Mouse (Mus musculus) limb, embryonic 15.5 days (tissue): ENCODE results near the gene Duox2. TPM values are rescaled to one million over a fixed set of nuclear protein-coding genes. Genes with fewer than 3 reads are reported as not detected.

Experiments
- ATAC-seq: fragments of 200-750 bp; cut with Nextera tagmentation; 2 replicates; pipeline ENCODE4 v1.8.0; 2017; ENCODE audit warnings: low read depth, moderate TSS enrichment; ENCODE audit not compliant: insufficient number of reproducible peaks, low FRiP score, low TSS enrichment
- H3K27ac ChIP-seq: fragments of 300-500 bp; sonication (generic); 2 replicates; pipeline ENCODE4 v1.5.1; 2015; ENCODE audit warnings: moderate library complexity, mild to moderate bottlenecking, inconsistent platforms
- H3K27me3 ChIP-seq: fragments of 300-500 bp; sonication (generic); 2 replicates; pipeline ENCODE4 v1.6.1; 2015; ENCODE audit warnings: inconsistent platforms
- H3K36me3 ChIP-seq: fragments of 300-500 bp; sonication (generic); 2 replicates; pipeline ENCODE4 v1.6.1; 2015; ENCODE audit warnings: inconsistent platforms
- H3K4me1 ChIP-seq: fragments of 300-500 bp; sonication (generic); 2 replicates; pipeline ENCODE4 v1.6.1; 2015; ENCODE audit warnings: inconsistent platforms
- H3K4me2 ChIP-seq: fragments of 300-500 bp; sonication (generic); 2 replicates; pipeline ENCODE4 v1.6.1; 2015; ENCODE audit warnings: mild to moderate bottlenecking, inconsistent platforms
- H3K4me3 ChIP-seq: fragments of 300-500 bp; sonication (generic); 2 replicates; pipeline ENCODE4 v1.5.1; 2015; ENCODE audit warnings: mild to moderate bottlenecking, inconsistent platforms
- H3K9ac ChIP-seq: fragments of 300-500 bp; sonication (generic); 2 replicates; pipeline ENCODE4 v1.6.1; 2015; ENCODE audit warnings: inconsistent platforms
- H3K9me3 ChIP-seq: fragments of 300-500 bp; sonication (generic); 2 replicates; pipeline ENCODE4 v1.6.1; 2016; ENCODE audit warnings: inconsistent platforms
- WGBS: fragments of 180-500 bp; shearing (Covaris S2); methylation state at CpG from one replicate; pipeline ENCODE4 v1.1.7; 2015; 5-methylcytosine and 5-hydroxymethylcytosine counted together
- polyA plus RNA-seq: library from polyadenylated mRNA; unstranded; fragments of >200 nt; fragmentation: Nextera tagmentation; extraction: Ambion mirVana; gene quantifications from 2 replicates; pipeline ENCODE4 v1.2.1, GENCODE M21; 2015

Gene Duox2
- polyA plus RNA-seq, 1 experiment from 2014 or later: 0.13 TPM

DNA sequence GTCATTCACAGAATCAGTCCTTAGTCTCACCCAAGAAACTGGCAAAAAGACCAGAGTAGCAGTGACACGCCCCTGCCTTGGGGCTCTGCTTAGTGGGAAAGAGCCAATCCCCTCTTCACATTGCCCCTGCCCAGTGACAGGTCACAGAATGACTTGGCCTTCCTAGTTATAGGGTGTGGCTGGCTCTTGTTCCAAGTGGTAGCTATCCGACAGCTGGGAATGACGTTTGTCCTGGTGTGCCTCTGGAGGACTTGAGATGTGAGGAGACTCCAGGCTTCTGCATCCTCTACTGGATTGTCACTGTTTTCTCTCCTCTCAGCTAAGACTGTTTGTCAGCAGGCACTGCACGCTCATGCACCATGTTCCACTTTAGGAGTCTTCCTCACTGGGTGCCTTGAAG is 19.1 kb upstream of the Duox2 start:
- 65% methylated on average over 4 of the region's 4 CpGs for WGBS
- Histone ChIP-seq H3K4me2 (no peak overlapping the region), H3K36me3 (no peaks in the 10 kb centered on the region), H3K27me3 (peaks cover 30% of the 10 kb centered on the region), H3K27ac (no peak overlapping the region), H3K4me3 (no peak overlapping the region), H3K9ac (no peak overlapping the region), H3K4me1 (peaks cover 13% of the 10 kb centered on the region), H3K9me3 (no peaks in the 10 kb centered on the region)
- ATAC-seq: no peak

DNA sequence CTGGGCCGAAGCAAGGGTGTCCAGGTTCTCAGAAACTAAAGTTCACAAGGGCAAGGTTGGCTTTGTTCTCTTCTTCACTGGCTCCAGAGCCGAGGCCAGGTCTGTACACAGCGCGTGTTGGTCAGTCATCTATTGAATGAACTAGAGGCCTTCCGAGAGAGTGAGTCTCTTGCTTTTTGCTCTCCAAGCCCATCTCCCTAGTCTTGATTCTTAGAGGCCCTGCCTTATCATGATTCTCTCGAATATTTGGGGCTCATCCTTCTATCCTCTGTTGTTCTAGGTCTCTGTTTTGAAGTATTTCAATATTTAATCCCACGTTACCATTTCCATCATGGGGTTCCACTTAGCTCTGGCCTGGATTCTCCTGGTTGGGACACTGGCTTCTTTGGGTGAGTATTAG is 17.1 kb upstream of the Duox2 start, which contains the start of gene Duox1:
Gene Duox1 (plus strand): TSS at position 301 of the 400 bp plus-strand sequence.
- H3K27me3 ChIP-seq: peaks cover 42% of the 10 kb centered on the region
- 86% methylated on average over 7 of the region's 7 CpGs for WGBS

DNA sequence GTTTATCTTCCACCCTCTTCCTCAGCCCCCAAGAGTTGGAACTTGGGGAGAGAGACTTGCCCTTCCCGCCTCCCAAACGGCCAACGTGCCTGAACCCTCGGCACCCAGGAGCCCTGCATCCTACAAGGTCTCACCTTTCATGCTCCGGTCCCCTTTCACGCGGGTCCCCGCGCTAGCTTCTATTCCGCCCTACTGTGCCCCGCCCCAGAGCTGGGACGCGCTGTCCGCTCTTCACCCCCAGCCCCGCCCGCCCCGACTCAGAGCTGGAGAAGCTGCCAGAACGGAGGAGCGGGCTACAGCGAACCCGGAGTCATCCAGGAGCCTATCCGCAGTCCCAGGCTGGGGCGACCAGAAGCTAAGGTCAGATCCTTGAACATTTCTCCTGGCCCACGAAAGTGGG is 15.3 kb upstream of the Duox2 start, which contains the start of gene Duoxa1:
Gene Duoxa1 (minus strand): TSS at position 195 of the 400 bp plus-strand sequence.
- Histone ChIP-seq H3K36me3 (no peaks in the 10 kb centered on the region), H3K27ac (no peak within 1 kb of the TSS), H3K4me1 (peaks cover 13% of the 10 kb centered on the region), H3K9ac (no peak within 1 kb of the TSS), H3K9me3 (no peaks in the 10 kb centered on the region), H3K27me3 (peaks cover 58% of the 10 kb centered on the region), H3K4me2 (peak within 1 kb of the TSS; percentile 59), H3K4me3 (peak within 1 kb of the TSS; percentile 33)
- ATAC-seq: no peak
- 2% methylated on average over 24 of the region's 24 CpGs for WGBS

More for the DNA sequence above, 17.1 kb upstream of the Duox2 start, which contains the start of gene Duox1:
- Histone ChIP-seq H3K4me1 (peaks cover 13% of the 10 kb centered on the region), H3K4me3 (no peak within 1 kb of the TSS), H3K9me3 (no peaks in the 10 kb centered on the region), H3K36me3 (no peaks in the 10 kb centered on the region), H3K9ac (no peak within 1 kb of the TSS), H3K4me2 (no peak within 1 kb of the TSS), H3K27ac (no peak within 1 kb of the TSS)
- ATAC-seq: no peak

DNA sequence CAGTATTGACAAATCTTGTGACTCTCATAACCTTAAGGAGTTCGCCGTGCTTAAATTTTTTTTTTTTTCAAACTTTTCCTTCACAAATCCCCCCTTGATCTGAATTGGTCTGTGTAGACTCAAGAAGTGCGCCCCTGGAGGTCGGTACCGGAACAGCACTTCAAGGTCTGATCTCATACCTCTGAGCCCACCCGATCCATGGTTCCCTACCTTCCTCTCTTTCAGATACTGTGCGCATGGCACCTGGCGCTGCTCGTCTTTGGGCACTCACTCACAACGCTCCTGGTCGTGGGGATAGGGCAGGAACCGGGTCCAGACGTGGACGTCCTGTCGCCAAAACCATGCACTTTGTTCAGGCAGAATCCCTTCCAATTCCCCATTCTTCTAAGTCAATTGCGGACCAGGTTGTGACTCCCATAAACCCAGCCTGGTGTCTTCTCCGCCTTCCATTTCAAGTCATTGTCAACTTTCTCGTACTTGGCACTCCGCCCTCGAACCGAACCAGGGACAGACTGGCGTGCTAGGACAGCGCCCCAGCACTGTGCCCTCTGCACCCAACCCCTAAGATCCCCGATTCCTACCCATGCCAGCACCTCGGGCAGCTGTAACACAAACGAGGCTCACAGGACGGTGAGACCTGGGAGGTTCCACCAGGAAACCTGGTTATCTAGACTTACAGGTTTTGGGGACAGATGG is 14.6 kb upstream of the Duox2 start:
- peaks cover 59% of the 10 kb centered on the region for H3K27me3 ChIP-seq
- ATAC-seq: no peak
- H3K9ac ChIP-seq: no peak overlapping the region
- WGBS: 3% methylated on average over 27 of the region's 27 CpGs
- peak overlapping the region; percentile 33 for H3K4me3 ChIP-seq
- no peak overlapping the region for H3K27ac ChIP-seq
- peaks cover 13% of the 10 kb centered on the region for H3K4me1 ChIP-seq
- H3K4me2 ChIP-seq: peak overlapping the region; percentile 59
- no peaks in the 10 kb centered on the region for H3K9me3 ChIP-seq
- no peaks in the 10 kb centered on the region for H3K36me3 ChIP-seq

DNA sequence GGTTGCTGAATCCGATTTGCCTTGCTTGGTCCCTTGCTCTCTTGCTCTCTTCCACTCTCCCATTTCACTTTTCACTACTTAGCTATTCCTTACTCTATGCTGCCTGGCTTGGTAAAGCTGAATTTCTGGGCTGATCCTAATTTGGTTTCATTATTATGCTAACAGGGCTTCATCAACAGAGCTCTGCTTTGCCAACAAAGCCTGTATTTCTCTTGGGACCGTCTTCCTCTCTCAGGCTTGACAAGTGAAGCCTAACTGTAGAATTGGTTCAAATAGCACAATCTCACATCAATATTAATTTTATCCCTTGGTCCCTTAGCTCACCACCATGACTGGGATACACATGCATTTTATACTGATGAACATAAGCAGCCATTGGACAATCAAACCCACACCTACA is 13.3 kb upstream of the Duox2 start:
- no peak overlapping the region for H3K27ac ChIP-seq
- peaks cover 63% of the 10 kb centered on the region for H3K27me3 ChIP-seq
- H3K4me3 ChIP-seq: no peak overlapping the region
- H3K36me3 ChIP-seq: no peaks in the 10 kb centered on the region
- ATAC-seq: no peak
- no peak overlapping the region for H3K4me2 ChIP-seq
- H3K9me3 ChIP-seq: no peaks in the 10 kb centered on the region
- 52% methylated on average over 2 of the region's 2 CpGs for WGBS
- H3K4me1 ChIP-seq: peaks cover 15% of the 10 kb centered on the region
- no peak overlapping the region for H3K9ac ChIP-seq

DNA sequence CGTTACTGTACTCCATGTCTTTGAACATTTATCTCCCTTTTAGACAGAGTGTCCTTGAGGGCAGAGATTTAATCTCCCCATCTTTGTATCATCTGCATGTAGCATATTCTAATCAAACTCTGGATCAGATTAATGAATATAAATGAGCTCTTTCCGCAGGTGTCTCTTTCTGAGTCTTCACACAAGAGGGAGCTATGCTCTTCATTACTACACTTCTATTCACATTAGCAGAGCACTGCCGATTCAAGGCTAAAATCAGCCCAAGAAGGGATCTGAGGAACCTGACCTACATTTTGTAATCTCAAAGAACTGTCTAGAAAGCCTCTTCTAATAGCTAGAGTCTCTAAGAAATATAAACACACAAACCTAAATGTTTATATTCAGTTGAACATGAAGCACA is 11.4 kb upstream of the Duox2 start:
- no peak overlapping the region for H3K27ac ChIP-seq
- WGBS: 40% methylated on average over 3 of the region's 3 CpGs
- peaks cover 15% of the 10 kb centered on the region for H3K4me1 ChIP-seq
- no peaks in the 10 kb centered on the region for H3K9me3 ChIP-seq
- no peak overlapping the region for H3K4me3 ChIP-seq
- peaks cover 74% of the 10 kb centered on the region for H3K27me3 ChIP-seq
- ATAC-seq: no peak
- H3K9ac ChIP-seq: no peak overlapping the region
- no peak overlapping the region for H3K4me2 ChIP-seq
- no peaks in the 10 kb centered on the region for H3K36me3 ChIP-seq

DNA sequence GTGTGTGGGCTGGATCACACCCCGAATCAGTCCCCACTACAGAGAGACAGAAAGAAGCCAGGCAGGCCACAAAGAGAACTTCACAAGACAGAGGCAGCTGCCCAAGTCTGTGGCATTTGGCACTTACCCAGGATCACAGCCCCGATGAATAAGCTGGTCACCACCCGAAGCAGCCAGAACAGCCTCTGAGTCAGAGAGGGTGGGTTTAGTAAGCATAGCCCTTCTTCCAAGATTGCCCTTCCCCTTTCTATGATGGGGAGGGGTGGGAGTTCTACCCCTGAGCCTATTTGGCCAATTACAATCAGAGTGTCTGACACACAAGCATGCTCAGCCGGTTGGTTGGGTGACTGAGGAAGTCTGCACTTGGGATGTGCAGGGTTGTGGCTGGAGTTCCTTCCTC is 7.9 kb upstream of the Duox2 start:
- H3K4me1 ChIP-seq: peaks cover 12% of the 10 kb centered on the region
- peaks cover 77% of the 10 kb centered on the region for H3K27me3 ChIP-seq
- H3K36me3 ChIP-seq: no peaks in the 10 kb centered on the region
- no peak for ATAC-seq
- no peak overlapping the region for H3K27ac ChIP-seq
- no peak overlapping the region for H3K4me3 ChIP-seq
- H3K9me3 ChIP-seq: no peaks in the 10 kb centered on the region
- no peak overlapping the region for H3K9ac ChIP-seq
- H3K4me2 ChIP-seq: no peak overlapping the region
- 37% methylated on average over 4 of the region's 4 CpGs for WGBS

DNA sequence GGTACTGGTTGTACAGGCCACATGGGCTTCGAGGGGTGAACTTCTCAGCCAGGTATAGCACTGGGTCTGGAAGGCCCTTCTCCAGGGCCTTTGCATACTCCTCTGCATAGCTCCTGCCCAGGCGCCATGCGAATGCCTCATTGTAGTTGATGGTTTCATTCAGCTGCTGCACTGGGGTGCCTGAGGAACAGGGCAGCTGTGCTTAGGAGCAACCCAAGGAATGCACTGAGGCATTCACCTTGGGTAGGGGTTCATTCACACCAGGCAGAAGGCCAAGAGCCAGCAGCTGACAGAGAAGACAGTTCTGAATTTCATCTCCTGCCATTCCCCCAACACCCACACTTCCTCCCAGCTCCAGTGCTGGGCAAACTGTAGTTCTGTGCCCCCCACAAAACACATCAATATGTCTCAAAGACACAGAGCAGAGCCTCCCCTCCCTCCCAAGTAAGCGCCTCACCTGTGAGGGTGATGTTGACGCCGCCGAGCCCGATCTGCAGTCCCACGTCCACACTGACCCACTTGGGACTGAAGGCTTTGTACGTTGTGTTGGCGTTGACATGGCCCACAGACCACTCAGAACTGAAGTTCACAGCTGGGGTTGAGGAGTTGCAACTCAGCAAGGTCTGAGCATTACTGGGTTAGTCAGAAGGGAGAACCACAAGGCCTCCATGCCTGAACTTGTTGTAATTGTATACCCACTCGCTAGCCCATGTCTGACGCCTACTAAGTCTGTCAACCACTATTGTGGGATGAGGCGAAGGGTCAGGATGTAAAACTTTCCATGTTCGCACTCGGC is 7.0 kb upstream of the Duox2 start:
- Histone ChIP-seq H3K4me2 (no peak overlapping the region), H3K9ac (no peak overlapping the region), H3K4me3 (no peak overlapping the region), H3K9me3 (no peaks in the 10 kb centered on the region), H3K4me1 (peaks cover 17% of the 10 kb centered on the region), H3K27me3 (peaks cover 83% of the 10 kb centered on the region), H3K27ac (no peak overlapping the region), H3K36me3 (no peaks in the 10 kb centered on the region)
- no peak for ATAC-seq
- 79% methylated on average over 16 of the region's 16 CpGs for WGBS

DNA sequence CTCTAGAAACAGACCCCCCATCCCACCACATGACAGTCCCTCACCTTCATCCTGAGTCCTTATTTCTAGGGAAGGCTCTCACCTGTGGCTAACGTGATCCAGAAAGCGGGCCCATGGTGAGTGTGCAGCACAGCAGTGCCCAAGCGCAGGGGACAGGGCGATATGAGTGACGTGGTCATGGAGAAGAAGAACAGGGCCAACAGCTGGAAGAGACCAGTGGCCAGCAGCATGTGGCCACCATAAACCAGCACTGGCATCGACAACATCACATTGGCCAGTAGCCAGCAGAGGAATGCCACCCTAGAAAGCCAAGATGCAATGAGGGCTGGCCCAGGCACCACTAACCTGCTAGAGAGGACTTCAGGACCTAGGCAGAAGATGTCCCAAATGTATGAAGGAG is 6.3 kb upstream of the Duox2 start:
- Histone ChIP-seq H3K4me3 (no peak overlapping the region), H3K4me2 (no peak overlapping the region), H3K27ac (no peak overlapping the region), H3K9me3 (no peaks in the 10 kb centered on the region), H3K4me1 (peaks cover 17% of the 10 kb centered on the region), H3K36me3 (no peaks in the 10 kb centered on the region), H3K9ac (no peak overlapping the region), H3K27me3 (peaks cover 85% of the 10 kb centered on the region)
- no peak for ATAC-seq
- 88% methylated on average over 6 of the region's 6 CpGs for WGBS

DNA sequence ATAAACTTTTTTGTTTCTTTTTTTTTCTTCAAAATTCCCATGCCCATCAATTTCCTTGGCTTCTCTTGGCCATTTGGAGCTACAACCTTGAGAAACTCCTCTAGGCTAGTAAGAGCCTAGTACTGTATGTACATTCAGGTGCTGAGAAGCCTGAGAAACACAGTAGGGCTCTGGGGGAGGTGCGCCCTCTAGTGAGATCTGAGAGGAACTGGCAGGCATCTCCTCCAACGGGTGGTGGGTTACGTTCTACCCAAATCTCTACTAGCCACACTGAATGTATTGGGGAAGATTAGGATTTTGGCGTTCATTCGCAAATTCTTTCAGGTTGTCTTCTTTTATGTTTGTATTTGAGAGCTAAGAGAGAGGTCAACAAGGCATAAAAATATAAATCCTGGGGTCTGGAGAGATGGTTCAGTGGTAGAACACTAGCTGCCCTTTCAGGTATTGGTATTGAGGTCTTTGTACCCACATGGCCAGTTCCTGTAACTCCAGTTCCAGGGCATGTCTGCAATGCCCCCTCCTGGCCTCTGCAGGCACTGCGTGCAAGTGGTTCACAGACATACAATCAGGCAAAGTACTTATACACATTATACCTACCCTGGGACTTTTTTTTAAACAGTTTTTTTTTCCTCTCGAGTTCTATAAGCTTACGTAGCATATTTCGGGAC is 4.5 kb upstream of the Duox2 start:
- H3K9ac ChIP-seq: no peak overlapping the region
- ATAC-seq: no peak
- no peak overlapping the region for H3K4me3 ChIP-seq
- WGBS: 10% methylated on average over 9 of the region's 9 CpGs
- no peaks in the 10 kb centered on the region for H3K9me3 ChIP-seq
- no peak overlapping the region for H3K27ac ChIP-seq
- peaks cover 33% of the 10 kb centered on the region for H3K4me1 ChIP-seq
- H3K27me3 ChIP-seq: peaks cover 92% of the 10 kb centered on the region
- no peaks in the 10 kb centered on the region for H3K36me3 ChIP-seq
- no peak overlapping the region for H3K4me2 ChIP-seq

DNA sequence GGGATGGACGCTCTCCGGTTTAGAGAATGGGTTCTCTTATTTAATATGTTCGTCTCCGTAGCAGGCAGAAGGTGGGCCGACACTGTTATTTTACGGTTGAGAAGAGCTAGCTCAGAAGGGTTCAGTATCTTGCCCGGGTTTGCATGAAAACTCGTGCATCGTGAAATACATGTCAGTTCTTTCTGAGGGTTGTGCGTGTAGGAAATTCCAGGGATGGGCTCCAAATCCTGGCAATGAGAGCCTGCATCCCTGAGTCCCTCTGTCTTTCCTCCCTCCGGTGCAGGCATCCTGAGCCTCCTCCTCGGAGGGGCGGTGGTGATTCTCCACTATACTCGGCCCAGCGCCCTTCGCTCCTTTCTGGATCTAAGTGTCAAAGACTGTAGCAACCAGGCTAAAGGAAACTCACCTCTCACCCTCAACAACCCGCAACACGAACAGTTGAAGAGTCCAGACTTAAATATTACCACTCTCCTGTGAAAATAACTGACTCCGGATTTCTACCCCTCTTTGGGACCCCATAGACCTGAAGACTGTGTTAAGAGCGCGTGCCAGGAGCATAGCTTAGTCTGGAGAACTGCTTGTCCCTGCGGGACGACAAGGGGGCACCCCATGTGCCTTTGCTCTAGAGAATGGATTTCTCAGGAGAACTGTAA is 3.8 kb upstream of the Duox2 start:
- H3K36me3 ChIP-seq: no peaks in the 10 kb centered on the region
- no peak overlapping the region for H3K27ac ChIP-seq
- peak overlapping the region; percentile 37 for H3K4me3 ChIP-seq
- no peak overlapping the region for H3K9ac ChIP-seq
- ATAC-seq: no peak
- H3K4me1 ChIP-seq: peaks cover 39% of the 10 kb centered on the region
- peaks cover 99% of the 10 kb centered on the region for H3K27me3 ChIP-seq
- WGBS: 10% methylated on average over 23 of the region's 23 CpGs
- peak overlapping the region; percentile 76 for H3K4me2 ChIP-seq
- no peaks in the 10 kb centered on the region for H3K9me3 ChIP-seq
